Mouse (Mus musculus) cortical plate, adult 2 months (tissue): ENCODE results near the gene Zswim8. TPM values are rescaled to one million over a fixed set of nuclear protein-coding genes. Genes with fewer than 3 reads are reported as not detected.

Experiments used
- H3K27ac ChIP-seq: fragments of 200-500 bp; 2 replicates; pipeline ENCODE4 v1.5.1; 2012; ENCODE audit warnings: low read length, control low read depth, inconsistent platforms; ENCODE audit not compliant: insufficient read depth
- H3K4me1 ChIP-seq: fragments of 200-500 bp; 2 replicates; pipeline ENCODE4 v1.6.1; 2011; ENCODE audit warnings: low read length; ENCODE audit not compliant: control insufficient read depth, insufficient read depth
- H3K4me3 ChIP-seq: fragments of 200-500 bp; 2 replicates; pipeline ENCODE4 v1.5.1; 2011; ENCODE audit warnings: mild to moderate bottlenecking, low read length, control low read depth; ENCODE audit not compliant: insufficient read depth
- CTCF ChIP-seq: fragments of 200-500 bp; IDR thresholded peaks from 2 replicates; pipeline ENCODE4 v1.5.1; 2011; ENCODE audit warnings: mild to moderate bottlenecking, control low read depth, low read length; ENCODE audit not compliant: insufficient read depth; ENCODE audit errors: extremely low read depth
- POLR2A ChIP-seq: fragments of 200-500 bp; IDR thresholded peaks from 2 replicates; pipeline ENCODE4 v1.6.1; 2011; ENCODE audit warnings: mild to moderate bottlenecking, low read length, control low read depth; ENCODE audit not compliant: insufficient read depth; ENCODE audit errors: extremely low read depth
- polyA plus RNA-seq: library from polyadenylated mRNA; depleted of rRNA; stranded (reverse); fragments of >200 nt; gene quantifications from 2 replicates; pipeline ENCODE4 v1.2.3, GENCODE M21; 2012

The Zswim8 gene
- polyA plus RNA-seq, 1 experiment, result 174 TPM

- TF ChIP-seq CTCF, result no peak
- TF ChIP-seq POLR2A, result no peak
- Histone ChIP-seq H3K4me1 (no peaks in the 10 kb centered on the region), H3K27ac (no peak overlapping the region), H3K4me3 (no peak overlapping the region)
Measured at GRCm38 (mm10) chr14:20741301-20741700, 33.9 kb downstream of the Zswim8 start.

- Histone ChIP-seq H3K4me1 (peaks cover 5% of the 10 kb centered on the region), H3K27ac (no peak overlapping the region), H3K4me3 (no peak overlapping the region)
- no peak for TF ChIP-seq CTCF
- no peak for TF ChIP-seq POLR2A
Measured at GRCm38 (mm10) chr14:20743614-20744013, 36.3 kb downstream of the Zswim8 start.

- peaks cover 5% of the 10 kb centered on the region for H3K4me1 ChIP-seq
- H3K27ac ChIP-seq, result no peak overlapping the region
- TF ChIP-seq CTCF (peak; percentile 41; the same call in 1 of the 2 replicates), POLR2A (no peak)
- no peak overlapping the region for H3K4me3 ChIP-seq
Measured at GRCm38 (mm10) chr14:20746935-20747334, 39.6 kb downstream of the Zswim8 start.

- Histone ChIP-seq H3K27ac (no peak overlapping the region), H3K4me1 (peaks cover 5% of the 10 kb centered on the region), H3K4me3 (no peak overlapping the region)
- TF ChIP-seq CTCF (no peak), POLR2A (no peak)
Measured at GRCm38 (mm10) chr14:20748388-20748787, 41.0 kb downstream of the Zswim8 start.

- no peak for TF ChIP-seq POLR2A
- TF ChIP-seq CTCF, result no peak
- H3K4me3 ChIP-seq, result no peak overlapping the region
- H3K4me1 ChIP-seq, result peaks cover 5% of the 10 kb centered on the region
- H3K27ac ChIP-seq, result no peak overlapping the region
Measured at GRCm38 (mm10) chr14:20749494-20750051, 42.2 kb downstream of the Zswim8 start.

- no peak for TF ChIP-seq POLR2A
- peaks cover 5% of the 10 kb centered on the region for H3K4me1 ChIP-seq
- H3K4me3 ChIP-seq, result no peak overlapping the region
- no peak overlapping the region for H3K27ac ChIP-seq
Measured at GRCm38 (mm10) chr14:20750503-20750902, 43.2 kb downstream of the Zswim8 start.

- H3K27ac ChIP-seq, result no peak overlapping the region
- TF ChIP-seq CTCF (no peak), POLR2A (no peak)
Measured at GRCm38 (mm10) chr14:20753792-20754191, 46.4 kb downstream of the Zswim8 start.

GRCm38 (mm10) chr14:20757370-20757907 is 50.1 kb downstream of the Zswim8 start:
- no peak overlapping the region for H3K27ac ChIP-seq
- no peak overlapping the region for H3K4me3 ChIP-seq
- no peaks in the 10 kb centered on the region for H3K4me1 ChIP-seq
- no peak for TF ChIP-seq POLR2A
- TF ChIP-seq CTCF, result no peak

More at GRCm38 (mm10) chr14:20753792-20754191, 46.4 kb downstream of the Zswim8 start:
- Histone ChIP-seq H3K4me3 (no peak overlapping the region), H3K4me1 (no peaks in the 10 kb centered on the region)

- H3K4me3 ChIP-seq, result no peak overlapping the region
- no peak overlapping the region for H3K27ac ChIP-seq
- TF ChIP-seq CTCF (no peak), POLR2A (no peak)
- no peaks in the 10 kb centered on the region for H3K4me1 ChIP-seq
Measured at GRCm38 (mm10) chr14:20758768-20759435, 51.5 kb downstream of the Zswim8 start.

GRCm38 (mm10) chr14:20764942-20765341 is 57.6 kb downstream of the Zswim8 start:
- Histone ChIP-seq H3K4me3 (no peak overlapping the region), H3K4me1 (peaks cover 7% of the 10 kb centered on the region; the same call in 1 of the 2 replicates), H3K27ac (no peak overlapping the region)
- TF ChIP-seq POLR2A (no peak), CTCF (no peak)
